Mouse (Mus musculus) hindbrain, embryonic 15.5 days (tissue): ENCODE measurements around the gene Riok2. TPM values are rescaled to one million over a fixed set of nuclear protein-coding genes. Genes with fewer than 3 reads are reported as not detected.

Experiments used
- ATAC-seq: fragments of 200-750 bp; cut with Nextera tagmentation; 2 replicates; pipeline ENCODE4 v1.8.0; 2017; ENCODE audit warnings: low read depth, moderate number of reproducible peaks, moderate TSS enrichment; ENCODE audit not compliant: low FRiP score
- H3K27ac ChIP-seq: fragments of 300-500 bp; sonication (generic); replicated peaks from 2 replicates; pipeline ENCODE4 v1.5.1; 2015; ENCODE audit warnings: mild to moderate bottlenecking, inconsistent platforms
- H3K27me3 ChIP-seq: fragments of 300-500 bp; sonication (generic); 2 replicates; pipeline ENCODE4 v1.6.1; 2015; ENCODE audit warnings: control low read depth, inconsistent platforms
- H3K36me3 ChIP-seq: fragments of 300-500 bp; sonication (generic); 2 replicates; pipeline ENCODE4 v1.6.1; 2015; ENCODE audit warnings: control low read depth, inconsistent platforms
- H3K4me1 ChIP-seq: fragments of 300-500 bp; sonication (generic); replicated peaks from 2 replicates; pipeline ENCODE4 v1.6.1; 2015; ENCODE audit warnings: control low read depth, inconsistent platforms
- H3K4me2 ChIP-seq: fragments of 300-500 bp; sonication (generic); 2 replicates; pipeline ENCODE4 v1.6.1; 2015; ENCODE audit warnings: moderate library complexity, mild to moderate bottlenecking, inconsistent platforms
- H3K4me3 ChIP-seq: fragments of 300-500 bp; sonication (generic); 2 replicates; pipeline ENCODE4 v1.5.1; 2015; ENCODE audit warnings: mild to moderate bottlenecking, inconsistent platforms
- H3K9ac ChIP-seq: fragments of 300-500 bp; sonication (generic); 2 replicates; pipeline ENCODE4 v1.6.1; 2015; ENCODE audit warnings: inconsistent platforms
- H3K9me3 ChIP-seq: fragments of 300-500 bp; sonication (generic); 2 replicates; pipeline ENCODE4 v1.6.1; 2016; ENCODE audit warnings: control low read depth, inconsistent platforms
- WGBS: fragments of 180-500 bp; shearing (Covaris S2); methylation state at CpG from one replicate; pipeline ENCODE4 v1.1.7; 2015; 5-methylcytosine and 5-hydroxymethylcytosine counted together
- polyA plus RNA-seq: library from polyadenylated mRNA; unstranded; fragments of >200 nt; fragmentation: Nextera tagmentation; extraction: Ambion mirVana; gene quantifications from 2 replicates; pipeline ENCODE4 v1.2.1, GENCODE M21; 2015

Gene Riok2
- polyA plus RNA-seq, 1 experiment from 2014 or later, result 20.6 TPM

DNA sequence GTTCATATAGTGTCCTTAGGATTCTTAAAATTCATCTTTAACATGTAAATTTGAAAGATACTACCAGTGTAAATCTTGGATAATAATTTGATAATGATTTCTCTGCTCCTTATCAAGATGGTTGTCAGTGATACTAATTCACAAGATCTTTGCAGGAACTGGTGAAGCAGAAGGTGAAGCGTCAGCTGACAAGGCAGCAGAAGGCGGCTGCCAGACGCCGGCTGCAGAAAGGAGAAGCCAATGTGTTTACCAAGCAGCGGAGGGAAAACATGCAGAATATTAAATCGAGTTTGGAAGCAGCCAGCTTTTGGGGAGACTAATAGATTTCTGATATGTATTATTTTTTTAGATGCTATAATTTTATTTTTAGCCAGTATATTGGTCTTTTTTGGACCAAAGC, 19.2 kb downstream of the Riok2 start:
- peaks cover 28% of the 10 kb centered on the region for H3K36me3 ChIP-seq
- no peak for ATAC-seq
- H3K27me3 ChIP-seq, result no peaks in the 10 kb centered on the region
- H3K4me1 ChIP-seq, result no peaks in the 10 kb centered on the region
- H3K9ac ChIP-seq, result no peak overlapping the region
- H3K4me2 ChIP-seq, result no peak overlapping the region
- no peak overlapping the region for H3K4me3 ChIP-seq
- H3K9me3 ChIP-seq, result no peaks in the 10 kb centered on the region
- H3K27ac ChIP-seq, result no peak overlapping the region
- WGBS, result 82% methylated on average over 6 of the region's 6 CpGs

DNA sequence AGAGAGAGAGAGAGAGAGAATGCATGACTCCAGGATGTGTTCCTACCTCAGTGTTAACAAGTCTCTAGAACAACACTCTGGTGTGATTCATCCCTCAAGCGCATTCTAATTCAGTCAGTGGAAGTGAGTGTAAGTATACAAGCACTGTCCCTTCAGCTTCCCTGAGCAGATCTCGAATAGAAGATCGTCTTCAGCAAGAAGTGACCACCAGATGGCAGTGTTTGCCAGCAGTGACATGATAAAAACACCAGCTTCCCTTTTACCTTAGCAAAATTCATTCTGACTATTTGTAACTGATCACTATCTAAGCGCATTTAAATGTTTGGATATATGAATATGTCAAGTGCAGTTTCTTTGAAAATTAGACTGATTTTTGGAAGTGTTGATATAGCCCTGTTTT, 20.2 kb downstream of the Riok2 start:
- ATAC-seq, result peak; percentile 70
- H3K9me3 ChIP-seq, result no peaks in the 10 kb centered on the region
- no peaks in the 10 kb centered on the region for H3K4me1 ChIP-seq
- no peak overlapping the region for H3K4me3 ChIP-seq
- no peak overlapping the region for H3K9ac ChIP-seq
- H3K27me3 ChIP-seq, result no peaks in the 10 kb centered on the region
- no peak overlapping the region for H3K4me2 ChIP-seq
- WGBS, result 34% methylated on average over 4 of the region's 4 CpGs
- peaks cover 20% of the 10 kb centered on the region for H3K36me3 ChIP-seq
- H3K27ac ChIP-seq, result no peak overlapping the region

- Histone ChIP-seq H3K27me3 (no peaks in the 10 kb centered on the region), H3K9me3 (no peaks in the 10 kb centered on the region), H3K27ac (no peak overlapping the region), H3K4me3 (no peak overlapping the region), H3K4me2 (no peak overlapping the region), H3K9ac (no peak overlapping the region), H3K36me3 (0 out of 2 replicates have a peak, but pooled peaks cover 8% of the 10 kb centered on the region), H3K4me1 (peaks cover under 1% of the 10 kb centered on the region; the same call in 1 of the 2 replicates)
- 5% methylated on average over 1 of the region's 1 CpGs for WGBS
- no peak for ATAC-seq
Observed at GRCm38 (mm10) chr17:17396869-17397268, 22.8 kb downstream of the Riok2 start.

- no peak for ATAC-seq
- Histone ChIP-seq H3K27me3 (no peaks in the 10 kb centered on the region), H3K9me3 (no peaks in the 10 kb centered on the region), H3K4me2 (no peak overlapping the region), H3K36me3 (0 out of 2 replicates have a peak, but pooled peaks cover 4% of the 10 kb centered on the region), H3K9ac (no peak overlapping the region), H3K4me1 (peaks cover 13% of the 10 kb centered on the region), H3K4me3 (no peak overlapping the region), H3K27ac (no peak overlapping the region)
- 88% methylated on average over 2 of the region's 2 CpGs for WGBS
Observed at GRCm38 (mm10) chr17:17398664-17399063, 24.6 kb downstream of the Riok2 start.

DNA sequence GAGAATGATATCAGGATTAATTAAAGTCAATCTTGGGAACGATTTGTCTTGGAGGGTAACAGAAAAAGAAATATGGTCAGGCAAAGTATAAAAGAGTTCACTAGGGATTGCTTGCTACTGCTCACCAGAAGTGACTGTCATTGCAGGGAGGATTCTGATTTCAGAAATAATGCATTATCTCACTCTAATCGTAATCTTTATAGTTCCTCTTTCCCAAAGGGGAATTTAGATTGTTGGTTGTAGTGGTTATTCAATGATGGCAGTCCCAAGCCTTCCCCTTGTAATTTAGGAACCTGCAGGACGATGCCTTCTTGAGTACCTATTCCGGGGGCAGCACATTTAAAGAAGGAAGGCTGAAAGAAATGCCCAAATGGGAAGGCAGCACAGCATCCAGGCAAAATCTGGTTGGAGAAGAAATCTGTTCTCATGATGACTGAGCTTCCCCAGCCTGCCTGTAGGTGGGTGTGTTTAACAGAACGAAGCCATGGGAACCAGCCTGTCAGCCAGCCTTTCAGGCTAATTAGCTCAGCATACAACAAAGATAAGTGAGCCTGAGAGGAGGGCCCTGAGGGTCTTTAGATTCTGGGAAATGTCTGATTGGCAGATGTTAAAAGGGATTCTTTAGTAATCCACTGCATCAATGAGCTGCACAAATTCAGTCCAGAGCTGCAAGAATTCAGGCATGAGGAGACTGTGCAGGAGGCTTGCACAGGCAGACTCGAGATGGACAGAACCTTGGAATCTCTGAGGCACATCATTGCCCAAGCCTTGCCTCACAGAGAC, 28.3 kb downstream of the Riok2 start, which contains the start of gene Lix1:
Lix1 (plus strand) TSS at position 451 of the 783 bp plus-strand sequence.
- no peaks in the 10 kb centered on the region for H3K27me3 ChIP-seq
- H3K4me1 ChIP-seq, result peaks cover 13% of the 10 kb centered on the region
- H3K36me3 ChIP-seq, result no peaks in the 10 kb centered on the region
- H3K4me2 ChIP-seq, result peak within 1 kb of the TSS; percentile 52
- peak within 1 kb of the TSS; percentile 28 for H3K4me3 ChIP-seq
- 0 out of 2 replicates have a peak within 1 kb of the TSS, but pooled peaks have one; percentile 25 for H3K9ac ChIP-seq
- no peaks in the 10 kb centered on the region for H3K9me3 ChIP-seq
- ATAC-seq, result peak; percentile 96
- peak within 1 kb of the TSS; percentile 65 for H3K27ac ChIP-seq
- WGBS, result 22% methylated on average over 6 of the region's 6 CpGs

DNA sequence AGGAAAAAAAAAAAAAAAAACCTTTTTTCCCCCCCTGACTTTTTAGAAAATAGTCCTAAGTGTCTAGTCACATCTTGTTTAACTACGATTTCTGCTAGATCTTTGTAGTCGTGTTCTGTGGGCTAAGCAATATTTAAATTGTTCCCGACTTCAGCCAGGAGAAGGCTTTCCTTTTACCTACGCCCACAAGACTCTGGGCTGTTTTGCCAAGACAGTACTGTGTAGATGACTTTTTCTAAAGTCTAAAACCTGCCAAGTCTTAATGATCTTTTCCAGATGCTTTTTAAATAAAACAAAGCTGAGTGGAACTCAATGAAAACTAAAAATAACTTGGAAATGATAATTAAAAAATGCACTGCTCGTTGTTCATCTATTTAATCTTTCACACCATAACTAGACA, 28.9 kb downstream of the Riok2 start:
- Histone ChIP-seq H3K4me3 (peak overlapping the region; percentile 28), H3K9ac (no peak overlapping the region), H3K27ac (peak overlapping the region; percentile 65), H3K9me3 (no peaks in the 10 kb centered on the region), H3K36me3 (no peaks in the 10 kb centered on the region), H3K4me2 (peak overlapping the region; percentile 52), H3K4me1 (peaks cover 13% of the 10 kb centered on the region), H3K27me3 (no peaks in the 10 kb centered on the region)
- 29% methylated on average over 5 of the region's 5 CpGs for WGBS
- ATAC-seq, result no peak

- no peak overlapping the region for H3K9ac ChIP-seq
- ATAC-seq, result no peak
- 41% methylated on average over 3 of the region's 3 CpGs for WGBS
- H3K4me3 ChIP-seq, result 0 out of 2 replicates have a peak overlapping the region, but pooled peaks have one; percentile 4
- H3K4me2 ChIP-seq, result peak overlapping the region; percentile 19
- peaks cover 13% of the 10 kb centered on the region for H3K4me1 ChIP-seq
- no peak overlapping the region for H3K27ac ChIP-seq
- no peaks in the 10 kb centered on the region for H3K9me3 ChIP-seq
- H3K27me3 ChIP-seq, result no peaks in the 10 kb centered on the region
- H3K36me3 ChIP-seq, result no peaks in the 10 kb centered on the region
Observed at GRCm38 (mm10) chr17:17403578-17404112, 29.5 kb downstream of the Riok2 start.

DNA sequence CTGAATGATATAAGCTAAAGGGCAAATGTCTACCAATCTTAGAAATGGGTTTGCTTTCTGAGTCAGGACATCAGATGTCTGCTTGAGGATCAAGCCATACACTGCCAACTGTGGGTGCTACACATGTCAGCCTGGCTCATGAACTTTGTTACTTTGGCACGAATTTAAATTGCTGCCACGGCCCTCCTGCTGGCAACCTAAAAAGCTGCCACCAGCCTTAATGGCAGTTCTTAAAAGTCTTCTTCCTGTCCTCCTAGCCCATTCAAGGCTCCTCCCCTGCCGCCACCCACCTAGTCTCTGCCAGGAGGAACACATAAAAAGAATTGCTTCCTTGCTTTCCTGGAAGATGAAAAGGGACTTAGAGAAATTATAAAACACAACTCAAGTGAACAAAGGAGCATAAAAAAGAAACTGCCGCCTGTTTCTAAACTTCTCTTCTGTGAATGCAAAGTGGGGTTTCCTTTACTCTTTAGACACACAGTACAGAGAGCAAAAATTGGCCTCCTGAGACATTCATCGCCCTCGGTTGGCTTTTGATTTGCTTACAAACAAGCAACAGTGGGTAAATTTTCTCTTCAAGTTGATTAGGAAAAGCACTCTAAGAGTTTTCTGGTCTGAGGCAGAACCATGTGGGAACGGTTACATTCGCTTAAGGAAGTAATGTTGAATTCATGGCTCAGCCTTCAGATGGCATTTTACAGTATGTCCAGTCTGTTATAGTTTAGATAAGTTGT, 30.9 kb downstream of the Riok2 start:
- Histone ChIP-seq H3K4me3 (no peak overlapping the region), H3K36me3 (no peaks in the 10 kb centered on the region), H3K27me3 (no peaks in the 10 kb centered on the region), H3K27ac (no peak overlapping the region), H3K9ac (no peak overlapping the region), H3K4me2 (peak overlapping the region; percentile 16; the same call in 1 of the 2 replicates), H3K4me1 (peaks cover 20% of the 10 kb centered on the region), H3K9me3 (no peaks in the 10 kb centered on the region)
- no peak for ATAC-seq
- WGBS, result 35% methylated on average over 8 of the region's 8 CpGs

GRCm38 (mm10) chr17:17405606-17406005, 31.5 kb downstream of the Riok2 start:
- Histone ChIP-seq H3K4me3 (no peak overlapping the region), H3K4me2 (no peak overlapping the region), H3K27ac (no peak overlapping the region), H3K9ac (no peak overlapping the region), H3K9me3 (no peaks in the 10 kb centered on the region), H3K36me3 (no peaks in the 10 kb centered on the region), H3K27me3 (no peaks in the 10 kb centered on the region), H3K4me1 (peaks cover 20% of the 10 kb centered on the region)
- 56% methylated on average over 1 of the region's 1 CpGs for WGBS
- ATAC-seq, result no peak

DNA sequence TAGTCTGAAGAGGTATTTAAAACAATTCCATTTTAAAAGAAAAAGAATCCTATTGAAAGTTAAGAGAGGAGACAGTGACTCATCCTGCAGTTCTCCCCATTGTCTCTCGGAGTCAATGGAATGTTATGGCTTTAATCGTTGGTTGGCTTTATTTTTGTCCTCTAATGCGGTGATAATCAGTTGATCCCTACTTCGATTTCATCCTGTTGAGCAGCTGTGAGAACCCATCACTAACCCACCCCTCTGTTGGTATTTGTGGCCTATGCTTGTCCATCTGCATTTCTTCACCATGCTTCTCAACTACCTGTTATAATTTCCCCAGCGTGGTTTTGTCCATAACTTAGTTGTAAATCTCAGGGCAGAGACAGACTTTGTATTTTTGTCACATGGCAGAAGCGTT, 34.0 kb downstream of the Riok2 start:
- H3K36me3 ChIP-seq, result no peaks in the 10 kb centered on the region
- no peak overlapping the region for H3K4me3 ChIP-seq
- no peak overlapping the region for H3K4me2 ChIP-seq
- no peak overlapping the region for H3K9ac ChIP-seq
- H3K4me1 ChIP-seq, result peaks cover 8% of the 10 kb centered on the region; the same call in 1 of the 2 replicates
- H3K27me3 ChIP-seq, result no peaks in the 10 kb centered on the region
- H3K9me3 ChIP-seq, result no peaks in the 10 kb centered on the region
- ATAC-seq, result no peak
- no peak overlapping the region for H3K27ac ChIP-seq
- 34% methylated on average over 6 of the region's 6 CpGs for WGBS

- no peak for ATAC-seq
- WGBS, result 43% methylated on average over 6 of the region's 6 CpGs
- H3K36me3 ChIP-seq, result no peaks in the 10 kb centered on the region
- H3K4me1 ChIP-seq, result peaks cover 8% of the 10 kb centered on the region; the same call in 1 of the 2 replicates
- no peak overlapping the region for H3K4me2 ChIP-seq
- no peaks in the 10 kb centered on the region for H3K27me3 ChIP-seq
- no peaks in the 10 kb centered on the region for H3K9me3 ChIP-seq
- no peak overlapping the region for H3K27ac ChIP-seq
- no peak overlapping the region for H3K4me3 ChIP-seq
- no peak overlapping the region for H3K9ac ChIP-seq
Observed at GRCm38 (mm10) chr17:17408720-17409478, 34.8 kb downstream of the Riok2 start.
